Mouse (Mus musculus) fibroblast of lung, adult 2 months (primary cell): Measurements from ENCODE around the gene Plxnc1.

Experiments used
- DNase-seq: peaks from one replicate; pipeline ENCODE4 v3.0.0-alpha.2; 2011; ENCODE audit warnings: low read depth

Plxnc1 gene

DNA sequence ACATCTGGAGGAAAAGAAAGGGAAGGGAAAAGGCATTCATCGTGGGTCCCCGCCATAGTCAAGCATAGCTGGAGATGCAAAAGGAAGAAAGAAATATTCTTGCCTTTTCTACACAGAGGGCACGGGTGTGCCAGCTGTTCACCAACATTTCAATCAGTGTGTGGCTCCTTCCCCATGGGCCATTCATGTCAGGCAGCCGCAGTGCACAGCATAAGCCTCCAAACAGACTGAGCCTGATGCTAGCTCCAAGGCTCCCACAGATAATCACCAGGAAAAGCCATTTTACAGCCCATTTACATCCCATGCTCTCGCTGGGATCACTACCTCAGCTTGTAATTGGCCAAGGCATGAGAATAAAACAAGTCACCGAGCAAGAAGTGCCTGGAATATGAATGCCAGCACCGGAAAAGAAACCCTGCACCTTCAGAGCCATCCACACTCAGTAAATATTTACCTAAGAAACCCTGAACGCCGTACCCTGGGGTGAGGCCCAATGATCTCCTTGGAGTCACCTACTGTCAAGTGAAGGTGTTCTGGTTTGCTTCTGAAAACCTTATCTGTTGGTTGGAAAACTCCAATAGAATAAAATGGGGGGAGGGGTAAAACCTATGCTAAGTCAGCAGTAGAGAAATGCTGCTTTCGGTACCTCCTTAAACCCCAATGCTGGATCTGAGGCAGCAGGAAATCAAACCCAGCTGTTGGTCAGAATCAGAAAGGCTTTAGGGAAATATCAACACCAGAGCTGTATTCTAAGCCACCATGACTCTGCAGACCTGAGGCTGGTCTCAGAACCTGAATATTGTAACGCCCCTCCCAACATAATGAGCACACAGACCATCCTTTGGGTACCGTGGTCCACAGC, 77.4 kb downstream of the Plxnc1 start:
- no peak for DNase-seq

- DNase-seq = no peak
Measured at GRCm38 (mm10) chr10:94865206-94865605, 79.4 kb downstream of the Plxnc1 start.

DNA sequence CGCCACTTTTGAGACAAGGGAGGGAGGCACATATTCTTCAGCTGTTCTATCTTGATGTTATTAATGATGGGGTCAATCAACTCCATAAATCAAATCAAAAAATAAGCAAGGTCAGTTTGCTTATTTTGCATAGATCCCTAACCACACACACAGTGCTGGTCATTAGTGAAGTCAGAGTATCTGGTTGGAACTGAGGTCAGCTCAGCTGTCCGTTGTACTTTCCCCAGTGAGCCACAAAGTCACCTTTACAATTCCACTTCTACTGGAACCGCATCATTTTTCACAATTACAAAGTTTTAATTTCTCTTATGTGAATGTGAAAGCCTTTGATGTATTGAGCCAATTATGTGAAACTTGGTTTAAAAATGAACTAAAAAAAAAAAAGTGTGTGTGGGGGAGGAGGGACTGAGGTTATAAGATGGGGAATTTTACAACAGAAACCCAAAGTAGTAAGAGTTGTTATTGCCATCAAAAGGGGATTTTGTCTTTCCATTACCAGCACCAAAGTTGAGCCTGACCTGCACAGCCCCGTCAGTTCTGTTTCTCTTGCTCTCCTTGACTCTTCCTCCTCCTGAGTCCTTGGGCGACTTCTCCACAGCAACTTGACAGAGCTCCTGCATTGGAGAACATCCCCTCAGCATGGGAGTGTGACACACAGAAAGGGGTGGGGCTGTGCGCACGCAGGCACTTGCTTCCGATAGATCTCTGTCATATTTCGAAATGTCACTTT, 80.3 kb downstream of the Plxnc1 start:
- no peak for DNase-seq

DNA sequence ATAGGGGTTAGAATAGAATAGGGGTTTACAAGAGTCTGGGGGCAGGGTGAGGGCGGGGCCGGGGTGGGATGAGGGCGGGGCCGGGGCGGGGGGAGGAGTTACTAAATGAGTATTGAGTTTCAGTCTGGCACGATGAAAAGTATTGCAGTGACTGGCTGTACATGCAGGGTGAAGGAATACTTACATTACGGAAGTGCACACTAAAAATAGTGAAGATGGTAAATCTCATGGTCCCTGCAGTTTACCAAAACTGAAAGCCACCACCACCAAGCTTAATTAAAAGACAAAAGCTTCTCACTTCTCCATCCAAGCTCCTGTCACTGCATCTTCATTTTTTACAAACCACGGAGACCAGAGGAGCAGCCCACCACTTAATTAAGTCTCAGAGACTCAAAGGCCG, 81.4 kb downstream of the Plxnc1 start:
- no peak for DNase-seq

DNA sequence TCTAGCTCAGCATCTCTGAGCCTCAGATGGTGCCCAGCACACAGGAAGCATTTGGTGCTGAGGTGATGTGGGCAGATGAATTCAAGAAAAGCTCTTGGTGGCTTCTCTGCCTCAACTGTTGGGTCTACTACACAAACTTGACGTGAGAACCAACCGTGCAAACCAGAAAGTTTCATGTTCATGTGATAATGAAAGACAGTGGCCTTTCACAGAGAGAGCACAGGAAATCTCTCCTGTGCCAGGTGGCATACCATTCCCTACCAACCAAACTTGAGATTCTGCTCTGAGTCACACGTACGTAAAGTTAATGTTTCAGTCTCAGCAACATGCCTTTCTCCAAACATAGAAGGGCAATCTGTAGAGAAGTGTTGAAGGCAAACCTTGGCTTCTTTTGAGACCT, 83.8 kb downstream of the Plxnc1 start:
- no peak for DNase-seq

- DNase-seq = no peak
Measured at GRCm38 (mm10) chr10:94858277-94859033, 86.2 kb downstream of the Plxnc1 start.

- no peak for DNase-seq
Measured at GRCm38 (mm10) chr10:94850565-94850964, 94.1 kb downstream of the Plxnc1 start.

- no peak for DNase-seq
Measured at GRCm38 (mm10) chr10:94849930-94850329, 94.7 kb downstream of the Plxnc1 start.

DNA sequence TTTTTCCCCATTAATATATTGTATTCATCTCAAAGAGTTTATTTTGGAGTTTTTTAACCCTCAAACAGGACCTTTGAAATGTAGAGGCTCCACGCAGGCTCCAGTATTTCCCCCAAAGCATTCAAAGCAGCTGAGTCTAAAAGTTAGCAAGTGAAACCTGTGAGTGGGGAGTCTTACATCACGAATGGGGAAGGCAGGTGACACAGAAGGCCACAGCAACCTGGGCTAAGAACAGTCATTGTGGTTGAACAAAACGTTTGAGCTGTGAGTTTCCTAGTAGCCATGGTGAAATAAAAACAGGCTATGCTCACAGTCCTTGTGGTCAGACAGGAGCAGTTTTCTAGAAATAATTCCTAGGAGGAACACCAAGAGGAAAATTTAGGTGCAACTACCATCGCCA, 95.3 kb downstream of the Plxnc1 start:
- DNase-seq = no peak

DNA sequence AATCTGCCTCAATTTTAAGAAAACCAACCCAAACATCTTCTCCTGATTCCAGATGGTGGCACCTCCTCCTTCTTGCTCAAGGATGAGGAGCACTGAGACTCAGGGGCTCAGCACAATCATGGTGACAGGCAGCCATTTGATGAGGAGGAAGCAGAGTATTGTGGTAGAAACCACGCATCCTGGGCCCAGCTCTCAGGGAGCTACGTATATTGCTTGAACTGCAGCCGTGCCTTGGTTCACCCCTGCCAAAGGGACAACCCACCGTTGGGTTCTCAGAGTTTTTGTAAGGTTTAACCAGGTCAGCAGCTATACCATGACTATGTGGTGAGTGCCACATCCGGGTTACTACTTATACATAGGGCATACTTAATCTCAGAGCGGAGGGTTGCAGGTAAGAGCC, 96.3 kb downstream of the Plxnc1 start:
- no peak for DNase-seq

- no peak for DNase-seq
Measured at GRCm38 (mm10) chr10:94846501-94847105, 98.0 kb downstream of the Plxnc1 start.

GRCm38 (mm10) chr10:94844692-94845091, 99.9 kb downstream of the Plxnc1 start:
- no peak for DNase-seq

GRCm38 (mm10) chr10:94835874-94836273, 108.8 kb downstream of the Plxnc1 start:
- DNase-seq = no peak

GRCm38 (mm10) chr10:94829407-94829806, 115.2 kb downstream of the Plxnc1 start:
- peak; percentile 22 for DNase-seq

- DNase-seq = no peak
Measured at GRCm38 (mm10) chr10:94828734-94829230, 115.9 kb downstream of the Plxnc1 start.

DNA sequence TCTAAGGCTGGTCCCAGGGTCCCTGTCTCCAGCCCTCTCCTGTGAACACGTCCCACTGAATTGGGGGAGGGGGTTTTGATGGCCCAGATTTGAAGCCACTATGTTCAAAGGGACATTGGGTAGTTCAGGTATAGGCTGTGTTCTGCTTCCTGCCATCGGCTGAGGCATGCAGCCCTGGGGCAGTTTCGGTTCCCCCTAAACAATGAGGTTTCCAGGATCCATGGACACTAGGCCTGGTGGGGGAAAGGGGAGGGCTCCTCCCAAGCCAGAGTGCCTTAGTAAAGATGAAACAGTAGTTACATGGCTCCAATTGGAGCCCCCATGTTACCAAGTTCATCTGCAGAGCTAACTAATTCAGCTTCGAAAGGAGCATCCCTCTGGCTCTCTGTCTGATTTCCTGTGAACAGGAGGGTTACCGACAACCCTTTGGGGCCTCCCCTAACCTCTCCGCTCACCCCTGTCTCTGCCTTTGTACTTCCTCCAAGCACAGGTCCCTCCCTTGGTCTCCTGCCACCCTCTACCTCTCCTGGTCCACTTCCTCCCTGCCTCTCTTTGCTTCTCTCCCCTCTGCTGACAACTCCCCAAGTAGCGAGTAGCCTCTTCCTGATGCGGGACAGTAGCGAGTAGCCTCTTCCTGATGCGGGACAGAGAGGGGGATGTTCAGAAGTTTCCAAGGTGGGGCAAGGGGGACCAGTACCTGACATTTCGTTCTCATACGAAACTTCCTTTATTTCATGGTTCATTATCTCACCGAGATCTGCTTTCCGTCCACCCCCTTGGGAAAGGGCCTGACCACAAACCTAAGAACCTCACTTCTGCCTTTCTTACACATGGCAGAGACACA, 116.5 kb downstream of the Plxnc1 start:
- DNase-seq = no peak

- DNase-seq = no peak
Measured at GRCm38 (mm10) chr10:94827325-94827724, 117.3 kb downstream of the Plxnc1 start.

DNA sequence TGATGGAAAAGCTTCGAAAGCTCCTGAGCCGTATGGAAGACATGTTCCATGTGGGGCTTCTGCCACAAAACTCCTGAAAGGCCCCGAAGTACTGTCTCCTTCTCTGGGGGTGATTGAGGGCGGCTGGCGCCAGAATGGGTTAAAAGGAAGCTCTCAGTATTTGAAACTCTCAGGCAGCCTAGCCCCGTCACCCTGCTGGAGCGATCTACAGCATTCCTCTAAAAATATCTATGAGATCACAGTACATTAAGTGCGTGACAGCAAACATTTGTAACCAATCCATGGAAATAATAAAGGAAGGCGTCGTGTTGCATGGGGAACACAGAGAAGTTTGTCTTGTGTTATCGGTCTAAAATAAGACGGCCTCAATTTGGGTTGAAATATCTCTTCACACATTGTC, 118.2 kb downstream of the Plxnc1 start:
- no peak for DNase-seq

DNA sequence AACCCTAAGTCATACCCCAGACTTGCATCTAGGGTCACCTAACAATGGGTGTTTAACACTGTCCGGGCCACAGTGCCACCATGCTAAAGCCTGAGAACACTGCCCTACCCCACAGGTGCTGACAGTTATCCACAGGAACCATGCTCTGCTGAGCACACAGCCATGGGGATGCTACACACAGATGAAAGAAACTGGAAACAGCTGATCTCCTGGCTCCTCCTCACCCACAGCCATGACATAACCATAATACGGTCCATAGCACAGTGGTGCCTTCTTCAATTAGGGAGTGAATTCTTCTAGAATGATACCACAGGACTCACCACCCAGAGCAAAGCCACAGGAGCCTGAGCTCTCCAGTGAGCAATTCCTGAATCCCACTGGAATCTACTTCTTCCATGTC, 118.7 kb downstream of the Plxnc1 start:
- DNase-seq = no peak

DNA sequence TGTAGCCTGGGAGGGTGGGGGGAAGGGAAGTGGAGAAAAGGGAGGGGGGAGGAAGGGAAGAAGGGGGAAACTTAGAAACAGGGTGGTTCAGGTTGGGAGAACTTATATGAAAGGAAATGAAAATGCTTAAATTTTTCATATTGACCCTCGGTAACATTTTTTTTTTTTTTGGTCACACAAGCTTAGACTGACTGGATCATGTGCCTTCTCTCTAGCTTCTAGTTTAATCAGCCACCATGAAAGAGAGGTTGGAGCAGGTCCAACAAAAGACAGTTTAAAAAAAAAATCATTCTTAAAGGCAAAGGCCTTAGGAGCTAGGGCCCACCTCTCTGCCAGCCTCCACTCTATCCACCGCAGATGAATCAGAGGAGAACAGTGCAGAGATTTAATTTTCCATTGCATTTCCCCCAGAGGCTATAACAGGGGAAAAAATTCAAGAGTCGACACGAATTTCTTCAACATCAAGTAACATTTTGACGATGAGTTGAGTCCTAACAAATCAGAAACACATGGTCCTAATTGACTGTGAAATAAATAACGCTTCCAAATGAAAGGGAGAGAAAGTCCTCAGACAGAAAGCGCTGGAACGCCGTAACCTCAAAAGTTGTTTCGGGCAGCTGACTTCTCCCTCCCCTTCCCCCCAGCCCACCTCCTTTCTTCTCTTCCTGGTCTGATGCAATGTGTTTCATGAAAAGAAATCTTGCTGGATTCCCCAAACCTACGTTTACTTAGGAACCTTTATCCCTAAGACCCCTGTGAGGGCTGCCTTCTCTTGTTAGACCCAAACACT, 120.5 kb downstream of the Plxnc1 start:
- peak; percentile 70 for DNase-seq
